Mouse (Mus musculus): ENCODE results near the gene Olfr592. TPM values are rescaled to one million over a fixed set of nuclear protein-coding genes. Genes with fewer than 3 reads are reported as not detected.

Gene Olfr592
- polyA plus RNA-seq (2015; fragmentation: Illumina TruSeq; extraction: RNeasy Lipid Tissue Mini Kit (QIAGEN cat#74804); ENCODE audit: low read depth, low replicate concordance), result not detected

GRCm38 (mm10) chr7:103184503-103184902 is at the start of gene Olfr592:
Gene Olfr592 (plus strand): TSS chr7:103184803.

GRCm38 (mm10) chr7:103140579-103140978 is 44.0 kb upstream of the Olfr592 start, which contains the start of gene Olfr588-ps1:
Gene Olfr588-ps1 (plus strand): TSS chr7:103140879.

GRCm38 (mm10) chr7:103156256-103156655 is 28.3 kb upstream of the Olfr592 start, which contains the start of gene Olfr589:
Gene Olfr589 (minus strand): TSS chr7:103156356.

GRCm38 (mm10) chr7:103178240-103178639 is 6.4 kb upstream of the Olfr592 start, which contains the start of gene Olfr591:
Gene Olfr591 (minus strand): TSS chr7:103178340.

GRCm38 (mm10) chr7:103211562-103211961 is 27.0 kb downstream of the Olfr592 start, which contains the start of gene Olfr593:
Gene Olfr593 (plus strand): TSS chr7:103211862.

GRCm38 (mm10) chr7:103216696-103217095 is 32.1 kb downstream of the Olfr592 start, which contains the start of gene Olfr594:
Gene Olfr594 (plus strand): TSS chr7:103216996.

Other genes starting within 250 kb of the Olfr592 start
- not detected for gene Olfr573-ps1, start 242.2 kb upstream of the Olfr592 start, polyA plus RNA-seq (2015; fragmentation: Illumina TruSeq; extraction: RNeasy Lipid Tissue Mini Kit (QIAGEN cat#74804); ENCODE audit: low read depth, low replicate concordance)
- not detected for gene Olfr574, start 236.3 kb upstream of the Olfr592 start, polyA plus RNA-seq (2015; fragmentation: Illumina TruSeq; extraction: RNeasy Lipid Tissue Mini Kit (QIAGEN cat#74804); ENCODE audit: low read depth, low replicate concordance)
- gene Olfr575, start 226.0 kb upstream of the Olfr592 start, polyA plus RNA-seq (2015; fragmentation: Illumina TruSeq; extraction: RNeasy Lipid Tissue Mini Kit (QIAGEN cat#74804); ENCODE audit: low read depth, low replicate concordance), result not detected
- gene Olfr576, start 222.1 kb upstream of the Olfr592 start, polyA plus RNA-seq (2015; fragmentation: Illumina TruSeq; extraction: RNeasy Lipid Tissue Mini Kit (QIAGEN cat#74804); ENCODE audit: low read depth, low replicate concordance), result not detected
- not detected for gene Olfr577, start 208.9 kb upstream of the Olfr592 start, polyA plus RNA-seq (2015; fragmentation: Illumina TruSeq; extraction: RNeasy Lipid Tissue Mini Kit (QIAGEN cat#74804); ENCODE audit: low read depth, low replicate concordance)
- not detected for gene Olfr578, start 195.5 kb upstream of the Olfr592 start, polyA plus RNA-seq (2015; fragmentation: Illumina TruSeq; extraction: RNeasy Lipid Tissue Mini Kit (QIAGEN cat#74804); ENCODE audit: low read depth, low replicate concordance)
- gene Olfr582, start 146.8 kb upstream of the Olfr592 start, polyA plus RNA-seq (2015; fragmentation: Illumina TruSeq; extraction: RNeasy Lipid Tissue Mini Kit (QIAGEN cat#74804); ENCODE audit: low read depth, low replicate concordance), result not detected
- gene Olfr583, start 133.5 kb upstream of the Olfr592 start, polyA plus RNA-seq (2015; fragmentation: Illumina TruSeq; extraction: RNeasy Lipid Tissue Mini Kit (QIAGEN cat#74804); ENCODE audit: low read depth, low replicate concordance), result not detected
- not detected for gene Olfr584, start 102.9 kb upstream of the Olfr592 start, polyA plus RNA-seq (2015; fragmentation: Illumina TruSeq; extraction: RNeasy Lipid Tissue Mini Kit (QIAGEN cat#74804); ENCODE audit: low read depth, low replicate concordance)
- gene Olfr585, start 87.1 kb upstream of the Olfr592 start, polyA plus RNA-seq (2015; fragmentation: Illumina TruSeq; extraction: RNeasy Lipid Tissue Mini Kit (QIAGEN cat#74804); ENCODE audit: low read depth, low replicate concordance), result not detected
- not detected for gene Olfr586, start 59.2 kb upstream of the Olfr592 start, polyA plus RNA-seq (2015; fragmentation: Illumina TruSeq; extraction: RNeasy Lipid Tissue Mini Kit (QIAGEN cat#74804); ENCODE audit: low read depth, low replicate concordance)
- gene Olfr588-ps1, start 43.9 kb upstream of the Olfr592 start, polyA plus RNA-seq (2015; fragmentation: Illumina TruSeq; extraction: RNeasy Lipid Tissue Mini Kit (QIAGEN cat#74804); ENCODE audit: low read depth, low replicate concordance), result not detected
- gene Olfr589, start 28.4 kb upstream of the Olfr592 start, polyA plus RNA-seq (2015; fragmentation: Illumina TruSeq; extraction: RNeasy Lipid Tissue Mini Kit (QIAGEN cat#74804); ENCODE audit: low read depth, low replicate concordance), result not detected
- not detected for gene Olfr591, start 6.5 kb upstream of the Olfr592 start, polyA plus RNA-seq (2015; fragmentation: Illumina TruSeq; extraction: RNeasy Lipid Tissue Mini Kit (QIAGEN cat#74804); ENCODE audit: low read depth, low replicate concordance)
- not detected for gene Olfr593, start 27.1 kb downstream of the Olfr592 start, polyA plus RNA-seq (2015; fragmentation: Illumina TruSeq; extraction: RNeasy Lipid Tissue Mini Kit (QIAGEN cat#74804); ENCODE audit: low read depth, low replicate concordance)
- gene Olfr594, start 32.2 kb downstream of the Olfr592 start, polyA plus RNA-seq (2015; fragmentation: Illumina TruSeq; extraction: RNeasy Lipid Tissue Mini Kit (QIAGEN cat#74804); ENCODE audit: low read depth, low replicate concordance), result not detected
- gene Usp17ld, start 67.7 kb downstream of the Olfr592 start, polyA plus RNA-seq (2015; fragmentation: Illumina TruSeq; extraction: RNeasy Lipid Tissue Mini Kit (QIAGEN cat#74804); ENCODE audit: low read depth, low replicate concordance), result not detected
- gene Olfr596, start 120.8 kb downstream of the Olfr592 start, polyA plus RNA-seq (2015; fragmentation: Illumina TruSeq; extraction: RNeasy Lipid Tissue Mini Kit (QIAGEN cat#74804); ENCODE audit: low read depth, low replicate concordance), result not detected
- not detected for gene Olfr597, start 131.5 kb downstream of the Olfr592 start, polyA plus RNA-seq (2015; fragmentation: Illumina TruSeq; extraction: RNeasy Lipid Tissue Mini Kit (QIAGEN cat#74804); ENCODE audit: low read depth, low replicate concordance)
- not detected for gene Olfr598, start 138.8 kb downstream of the Olfr592 start, polyA plus RNA-seq (2015; fragmentation: Illumina TruSeq; extraction: RNeasy Lipid Tissue Mini Kit (QIAGEN cat#74804); ENCODE audit: low read depth, low replicate concordance)
- gene Olfr599, start 151.1 kb downstream of the Olfr592 start, polyA plus RNA-seq (2015; fragmentation: Illumina TruSeq; extraction: RNeasy Lipid Tissue Mini Kit (QIAGEN cat#74804); ENCODE audit: low read depth, low replicate concordance), result not detected
- gene Olfr600, start 164.9 kb downstream of the Olfr592 start, polyA plus RNA-seq (2015; fragmentation: Illumina TruSeq; extraction: RNeasy Lipid Tissue Mini Kit (QIAGEN cat#74804); ENCODE audit: low read depth, low replicate concordance), result not detected
- not detected for gene Olfr601, start 177.9 kb downstream of the Olfr592 start, polyA plus RNA-seq (2015; fragmentation: Illumina TruSeq; extraction: RNeasy Lipid Tissue Mini Kit (QIAGEN cat#74804); ENCODE audit: low read depth, low replicate concordance)
- not detected for gene Olfr603, start 201.4 kb downstream of the Olfr592 start, polyA plus RNA-seq (2015; fragmentation: Illumina TruSeq; extraction: RNeasy Lipid Tissue Mini Kit (QIAGEN cat#74804); ENCODE audit: low read depth, low replicate concordance)
- gene Usp17lc, start 230.3 kb downstream of the Olfr592 start, polyA plus RNA-seq (2015; fragmentation: Illumina TruSeq; extraction: RNeasy Lipid Tissue Mini Kit (QIAGEN cat#74804); ENCODE audit: low read depth, low replicate concordance), result not detected